Mouse (Mus musculus): Measurements from ENCODE around the gene Mid1.
"Not testable (repeated sequence)": the region's sequence is repeated elsewhere in the genome, so short reads cannot be mapped to it uniquely, and the experiment has no call there.

DNA sequence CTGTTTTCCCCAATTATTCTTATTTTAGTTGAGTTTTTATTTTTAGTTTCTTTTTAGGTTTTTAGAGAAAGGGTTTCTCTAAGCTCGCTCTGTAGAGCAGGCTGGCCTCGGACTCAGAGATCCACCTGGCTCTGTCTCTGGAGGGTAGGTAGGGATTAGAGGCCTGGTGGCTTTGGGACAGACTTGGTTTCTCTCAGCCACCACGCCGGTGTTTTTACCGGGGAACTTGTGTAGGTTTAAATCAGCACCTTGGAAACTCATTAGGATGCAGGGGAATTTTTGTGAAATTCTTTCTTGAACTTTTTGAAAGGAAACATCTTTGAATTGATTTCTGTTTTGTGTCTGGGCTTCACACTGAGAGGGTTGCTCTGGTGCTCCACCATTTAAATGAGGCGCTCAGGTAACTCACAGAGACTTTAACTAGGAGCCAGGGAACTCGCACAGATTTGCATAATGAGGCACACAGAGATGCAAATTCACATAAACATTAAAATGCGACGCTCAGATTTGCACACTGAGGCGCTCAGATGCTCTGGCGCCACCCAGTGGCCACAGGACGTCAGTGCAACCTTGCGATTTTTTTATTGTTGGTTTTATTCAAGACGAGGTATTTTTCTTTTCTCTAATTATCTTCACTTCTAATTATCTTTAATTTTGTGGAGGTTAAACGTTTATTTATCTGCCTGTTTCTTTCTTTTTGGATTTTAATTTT is 336.9 kb downstream of the Mid1 start:
- TF ChIP-seq CHD2 (IDR thresholded peaks at IDR 0.05; ENCODE audit: low read depth, low read length); MAFK (IDR thresholded peaks at IDR 0.05; ENCODE audit: insufficient read depth, low read depth, low read length); ZNF384 (IDR thresholded peaks at IDR 0.05; ENCODE audit: low read depth, low read length); ZC3H11A (IDR thresholded peaks at IDR 0.05; ENCODE audit: borderline replicate concordance, low read depth, low read length): not testable (repeated sequence)
